Mouse (Mus musculus): ENCODE measurements around the gene Gzmd. TPM values are rescaled to one million over a fixed set of nuclear protein-coding genes. Genes with fewer than 3 reads are reported as not detected.
"Not testable (repeated sequence)": the region's sequence is repeated elsewhere in the genome, so short reads cannot be mapped to it uniquely, and the experiment has no call there.

Gene Gzmd
- not detected in 2 replicates for total RNA-seq (2012; rRNA removed)
- polyA plus RNA-seq (2012; ENCODE audit: insufficient read depth in 1 of 2, insufficient read length in 2 of 2, low read depth in 1 of 2, low replicate concordance in 2 of 2, missing spikeins in 1 of 2): not detected

DNA sequence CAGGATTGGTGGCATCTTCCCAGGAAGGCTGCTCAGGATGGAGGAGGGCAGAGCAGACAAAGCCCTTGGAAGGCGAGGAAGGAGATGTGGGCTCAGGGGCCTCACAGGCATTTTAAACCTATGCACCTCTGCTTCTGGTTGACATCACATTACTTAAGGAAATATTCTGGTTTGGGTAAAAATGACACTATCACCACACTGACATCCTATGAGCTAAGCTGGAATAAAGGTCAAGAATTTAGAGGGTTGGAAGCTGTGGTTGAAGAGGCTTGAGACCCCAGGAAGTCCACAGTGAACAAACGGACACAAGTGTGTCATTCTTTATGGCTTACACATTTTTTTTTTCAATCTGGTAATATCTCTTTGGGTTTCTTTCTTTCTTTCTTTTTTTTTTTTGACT lies at the start of gene Gzmd:
Gzmd (minus strand) TSS at position 101 of the 400 bp plus-strand sequence.
- H3K27ac ChIP-seq (ENCODE audit: control insufficient read depth, low read depth, low read length); H3K9me3 ChIP-seq (replicated peaks; ENCODE audit: insufficient read depth, low read length); H3K4me1 ChIP-seq (ENCODE audit: control insufficient read depth in 1 of 2, insufficient read depth in 2 of 2, low read length in 2 of 2); H3K27me3 ChIP-seq (ENCODE audit: control insufficient read depth in 1 of 2, insufficient read depth in 2 of 2, low read length in 2 of 2); H3K4me3 ChIP-seq (ENCODE audit: control insufficient read depth in 1 of 2, insufficient read depth in 1 of 2, low read depth in 2 of 2, low read length in 2 of 2); H3K36me3 ChIP-seq (ENCODE audit: control insufficient read depth in 1 of 2, insufficient read depth in 2 of 2, low read length in 2 of 2); H3K79me2 ChIP-seq (ENCODE audit: control insufficient read depth, insufficient read depth, low read length, poor library complexity); H3K9ac ChIP-seq (ENCODE audit: control insufficient read depth, low read depth, low read length, poor library complexity, severe bottlenecking); DNase-seq (ENCODE audit: low read depth, low spot score): not testable (repeated sequence)

DNA sequence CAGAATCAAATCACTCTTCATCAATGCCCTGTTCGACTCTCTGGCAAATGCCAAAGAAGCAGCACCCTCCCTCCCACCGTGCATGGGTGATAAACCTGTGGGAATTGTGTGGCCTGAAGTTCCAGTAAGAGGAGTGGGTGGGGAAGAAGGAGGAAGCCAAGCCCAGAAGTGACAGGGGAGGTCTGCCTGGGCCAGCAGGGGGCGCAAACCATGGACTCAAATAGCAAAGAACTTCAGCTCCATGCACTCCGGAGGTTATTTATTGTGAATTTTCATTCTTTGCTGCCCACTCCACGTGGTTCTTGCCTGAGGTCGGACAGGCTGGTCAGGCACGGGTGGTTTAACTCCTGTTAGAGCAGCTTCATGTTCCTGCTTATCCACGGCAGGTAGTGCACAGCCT lies 45.2 kb upstream of the Gzmd start:
- peaks cover 1 to 21% of the 10 kb centered on the region in 2 experiments for H3K27me3 ChIP-seq (ENCODE audit: control insufficient read depth in 1 of 2, insufficient read depth in 2 of 2, low read length in 2 of 2)
- not testable (repeated sequence) for H3K4me1 ChIP-seq (ENCODE audit: control insufficient read depth in 1 of 2, insufficient read depth in 2 of 2, low read length in 2 of 2); H3K9me3 ChIP-seq (replicated peaks; ENCODE audit: insufficient read depth, low read length); H3K9ac ChIP-seq (ENCODE audit: control insufficient read depth, low read depth, low read length, poor library complexity, severe bottlenecking); H3K4me3 ChIP-seq (ENCODE audit: control insufficient read depth in 1 of 2, insufficient read depth in 1 of 2, low read depth in 2 of 2, low read length in 2 of 2); H3K27ac ChIP-seq (ENCODE audit: control insufficient read depth, low read depth, low read length); H3K79me2 ChIP-seq (ENCODE audit: control insufficient read depth, insufficient read depth, low read length, poor library complexity); H3K36me3 ChIP-seq (ENCODE audit: control insufficient read depth in 1 of 2, insufficient read depth in 2 of 2, low read length in 2 of 2)
- TF ChIP-seq SMC3 (IDR thresholded peaks at IDR 0.05; ENCODE audit: low read depth, low read length) (peak; percentile 60), RAD21 (IDR thresholded peaks at IDR 0.05; ENCODE audit: low read depth, low read length) (peak; percentile 8; the same call in 1 of the 2 replicates), CTCF (IDR thresholded peaks at IDR 0.05 in 2 of 3, conservative IDR thresholded peaks at IDR 0.05 in 1 of 3; ENCODE audit: control insufficient read depth in 1 of 3, insufficient read depth in 1 of 3, low read depth in 2 of 3, low read length in 3 of 3, poor library complexity in 1 of 3, severe bottlenecking in 1 of 3) (peak; percentile 64 to 82 (median 69))
- DNase-seq (ENCODE audit: low read depth, low spot score): peak; percentile 66

DNA sequence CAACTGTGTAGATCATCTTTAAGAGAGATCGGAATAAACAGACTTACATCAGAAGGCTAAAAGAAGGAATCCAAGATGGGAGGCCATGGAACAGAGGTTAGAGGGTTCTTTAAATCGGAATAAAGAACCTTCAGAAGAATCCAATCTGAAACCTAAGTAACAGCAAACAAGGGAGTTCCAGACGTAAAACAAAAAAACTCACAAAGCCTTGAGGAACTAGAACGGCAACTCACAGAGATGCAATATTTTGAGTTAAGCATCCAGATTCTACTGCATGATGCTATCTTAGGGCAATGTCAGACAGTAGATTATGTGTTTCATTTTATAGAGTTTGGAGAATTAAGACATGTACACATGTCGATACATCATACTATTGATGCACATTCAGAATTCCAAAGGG lies 42.1 kb upstream of the Gzmd start, which contains the start of gene Gzmn:
Gzmn (minus strand) TSS at position 101 of the 400 bp plus-strand sequence.
- Histone ChIP-seq H3K27ac (ENCODE audit: control insufficient read depth, low read depth, low read length) (no peak within 1 kb of the TSS), H3K9me3 (replicated peaks; ENCODE audit: insufficient read depth, low read length) (no peaks in the 10 kb centered on the region), H3K27me3 (ENCODE audit: control insufficient read depth in 1 of 2, insufficient read depth in 2 of 2, low read length in 2 of 2) (peaks cover 1 to 21% of the 10 kb centered on the region in 2 experiments), H3K4me1 (ENCODE audit: control insufficient read depth in 1 of 2, insufficient read depth in 2 of 2, low read length in 2 of 2) (no peaks in the 10 kb centered on the region), H3K9ac (ENCODE audit: control insufficient read depth, low read depth, low read length, poor library complexity, severe bottlenecking) (no peak within 1 kb of the TSS), H3K36me3 (ENCODE audit: control insufficient read depth in 1 of 2, insufficient read depth in 2 of 2, low read length in 2 of 2) (no peaks in the 10 kb centered on the region), H3K4me3 (ENCODE audit: control insufficient read depth in 1 of 2, insufficient read depth in 1 of 2, low read depth in 2 of 2, low read length in 2 of 2) (no peak within 1 kb of the TSS), H3K79me2 (ENCODE audit: control insufficient read depth, insufficient read depth, low read length, poor library complexity) (no peaks in the 10 kb centered on the region)
- no peak for TF ChIP-seq ZNF384 (IDR thresholded peaks at IDR 0.05; ENCODE audit: low read depth, low read length)
- TF ChIP-seq ZC3H11A (IDR thresholded peaks at IDR 0.05; ENCODE audit: low read depth, low read length): no peak
- no peak for TF ChIP-seq SMC3 (IDR thresholded peaks at IDR 0.05; ENCODE audit: low read depth, low read length)
- no peak for TF ChIP-seq RCOR1 (IDR thresholded peaks at IDR 0.05; ENCODE audit: low read depth, low read length)
- TF ChIP-seq NELFE (IDR thresholded peaks at IDR 0.05; ENCODE audit: low read depth, low read length): no peak
- TF ChIP-seq MYB (IDR thresholded peaks at IDR 0.05; ENCODE audit: low read depth, low read length): no peak
- no peak for TF ChIP-seq MAFK (IDR thresholded peaks at IDR 0.05; ENCODE audit: borderline replicate concordance, low read depth, low read length)
- TF ChIP-seq MEF2A (IDR thresholded peaks at IDR 0.05; ENCODE audit: extremely low read depth, insufficient replicate concordance, low read depth, low read length, poor library complexity, severe bottlenecking): no peak
- TF ChIP-seq MXI1 (IDR thresholded peaks at IDR 0.05; ENCODE audit: low read depth, low read length): no peak
- no peak for TF ChIP-seq TCF12 (IDR thresholded peaks at IDR 0.05; ENCODE audit: low read depth, low read length)
- no peak for TF ChIP-seq POLR2AphosphoS5 (IDR thresholded peaks at IDR 0.05; ENCODE audit: borderline replicate concordance, low read depth, low read length)
- no peak for TF ChIP-seq MAZ (IDR thresholded peaks at IDR 0.05; ENCODE audit: low read depth, low read length)
- no peak for TF ChIP-seq SIN3A (IDR thresholded peaks at IDR 0.05; ENCODE audit: low read length)
- no peak for TF ChIP-seq USF1 (IDR thresholded peaks at IDR 0.05; ENCODE audit: low read depth, low read length)
- TF ChIP-seq CHD2 (IDR thresholded peaks at IDR 0.05; ENCODE audit: low read length): no peak
- TF ChIP-seq HCFC1 (IDR thresholded peaks at IDR 0.05; ENCODE audit: low read depth, low read length): no peak
- TF ChIP-seq BHLHE40 (IDR thresholded peaks at IDR 0.05; ENCODE audit: borderline replicate concordance, low read depth, low read length): no peak
- TF ChIP-seq MYC (IDR thresholded peaks at IDR 0.05; ENCODE audit: low read depth, low read length): no peak
- DNase-seq (ENCODE audit: low read depth, low spot score): no peak

All from MEL (cell line).